Mouse (Mus musculus): ENCODE results near the gene Selenbp1. TPM values are rescaled to one million over a fixed set of nuclear protein-coding genes. Genes with fewer than 3 reads are reported as not detected.
"Not testable (repeated sequence)": the region's sequence is repeated elsewhere in the genome, so short reads cannot be mapped to it uniquely, and the experiment has no call there.

Selenbp1 gene
- 216 and 237 TPM in 2 replicates for polyA plus RNA-seq (2015; fragmentation: Nextera tagmentation; extraction: Ambion mirVana)

GRCm38 (mm10) chr3:94932809-94933564 is at the start of gene Selenbp1:
Selenbp1 (plus strand) TSS chr3:94933056.
- 1% methylated on average over 16 of the region's 16 CpGs for WGBS
- Histone ChIP-seq H3K4me1 (peaks cover 22% of the 10 kb centered on the region), H3K9me3 (no peaks in the 10 kb centered on the region), H3K9ac (peak within 1 kb of the TSS; percentile 33), H3K4me3 (peak within 1 kb of the TSS; percentile 47), H3K36me3 (no peaks in the 10 kb centered on the region), H3K27me3 (no peaks in the 10 kb centered on the region), H3K27ac (peak within 1 kb of the TSS; percentile 99), H3K4me2 (peak within 1 kb of the TSS; percentile 67)
- peak; percentile 85 for ATAC-seq (ENCODE audit: borderline replicate concordance, extremely low read depth, low FRiP score, low TSS enrichment)

GRCm38 (mm10) chr3:94886316-94887224 is 46.3 kb upstream of the Selenbp1 start, which contains the start of gene Psmb4:
Psmb4 (minus strand) TSS chr3:94886961.
- peaks cover 31% of the 10 kb centered on the region for H3K36me3 ChIP-seq
- peaks cover 15% of the 10 kb centered on the region for H3K4me1 ChIP-seq
- peak; percentile 89 for ATAC-seq (ENCODE audit: borderline replicate concordance, extremely low read depth, low FRiP score, low TSS enrichment)
- H3K27ac ChIP-seq, result peak within 1 kb of the TSS; percentile 55
- no peaks in the 10 kb centered on the region for H3K9me3 ChIP-seq
- peak within 1 kb of the TSS; percentile 81 for H3K4me3 ChIP-seq
- H3K9ac ChIP-seq, result peak within 1 kb of the TSS; percentile 80
- WGBS, result under 1% methylated on average over 61 of the region's 61 CpGs
- H3K4me2 ChIP-seq, result peak within 1 kb of the TSS; percentile 72
- no peaks in the 10 kb centered on the region for H3K27me3 ChIP-seq

GRCm38 (mm10) chr3:94888595-94888994 is 44.3 kb upstream of the Selenbp1 start:
- Histone ChIP-seq H3K27me3 (no peaks in the 10 kb centered on the region), H3K9me3 (no peaks in the 10 kb centered on the region), H3K27ac (no peak overlapping the region), H3K9ac (no peak overlapping the region), H3K4me2 (no peak overlapping the region), H3K36me3 (peaks cover 14% of the 10 kb centered on the region), H3K4me1 (peaks cover 15% of the 10 kb centered on the region), H3K4me3 (no peak overlapping the region)
- no peak for ATAC-seq (ENCODE audit: borderline replicate concordance, extremely low read depth, low FRiP score, low TSS enrichment)

- H3K4me2 ChIP-seq, result no peak overlapping the region
- H3K27ac ChIP-seq, result no peak overlapping the region
- 65% methylated on average over 3 of the region's 3 CpGs for WGBS
- no peaks in the 10 kb centered on the region for H3K27me3 ChIP-seq
- H3K36me3 ChIP-seq, result no peaks in the 10 kb centered on the region
- H3K9ac ChIP-seq, result no peak overlapping the region
- ATAC-seq (ENCODE audit: borderline replicate concordance, extremely low read depth, low FRiP score, low TSS enrichment), result no peak
- no peaks in the 10 kb centered on the region for H3K9me3 ChIP-seq
- no peak overlapping the region for H3K4me3 ChIP-seq
- H3K4me1 ChIP-seq, result no peaks in the 10 kb centered on the region
These were observed 38.8 kb upstream of the Selenbp1 start for GRCm38 (mm10) chr3:94894076-94894475.

GRCm38 (mm10) chr3:94902747-94903146 is 30.1 kb upstream of the Selenbp1 start:
- H3K4me1 ChIP-seq, result 0 out of 2 replicates have a peak, but pooled peaks cover 4% of the 10 kb centered on the region
- no peak overlapping the region for H3K9ac ChIP-seq
- no peaks in the 10 kb centered on the region for H3K27me3 ChIP-seq
- H3K4me3 ChIP-seq, result no peak overlapping the region
- ATAC-seq (ENCODE audit: borderline replicate concordance, extremely low read depth, low FRiP score, low TSS enrichment), result no peak
- H3K36me3 ChIP-seq, result no peaks in the 10 kb centered on the region
- H3K27ac ChIP-seq, result no peak overlapping the region
- 16% methylated on average over 7 of the region's 7 CpGs for WGBS
- no peak overlapping the region for H3K4me2 ChIP-seq
- H3K9me3 ChIP-seq, result no peaks in the 10 kb centered on the region

GRCm38 (mm10) chr3:94904759-94905158 is 28.1 kb upstream of the Selenbp1 start:
- not testable (repeated sequence) for H3K4me2 ChIP-seq; H3K27me3 ChIP-seq; H3K36me3 ChIP-seq; H3K4me1 ChIP-seq; H3K27ac ChIP-seq; ATAC-seq (ENCODE audit: borderline replicate concordance, extremely low read depth, low FRiP score, low TSS enrichment); H3K4me3 ChIP-seq; H3K9ac ChIP-seq; H3K9me3 ChIP-seq
- WGBS, result 45% methylated on average over 3 of the region's 3 CpGs

GRCm38 (mm10) chr3:94906482-94906881 is 26.4 kb upstream of the Selenbp1 start:
- no peak for ATAC-seq (ENCODE audit: borderline replicate concordance, extremely low read depth, low FRiP score, low TSS enrichment)
- Histone ChIP-seq H3K4me2 (no peak overlapping the region), H3K36me3 (no peaks in the 10 kb centered on the region), H3K9me3 (no peaks in the 10 kb centered on the region), H3K4me3 (no peak overlapping the region), H3K4me1 (0 out of 2 replicates have a peak, but pooled peaks cover 4% of the 10 kb centered on the region), H3K27me3 (no peaks in the 10 kb centered on the region), H3K27ac (no peak overlapping the region), H3K9ac (no peak overlapping the region)
- WGBS, result 59% methylated on average over 1 of the region's 1 CpGs

GRCm38 (mm10) chr3:94911050-94911693 is 21.7 kb upstream of the Selenbp1 start:
- no peaks in the 10 kb centered on the region for H3K9me3 ChIP-seq
- ATAC-seq (ENCODE audit: borderline replicate concordance, extremely low read depth, low FRiP score, low TSS enrichment), result peak; percentile 23; the same call in 1 of the 2 replicates
- H3K27ac ChIP-seq, result peak overlapping the region; percentile 68
- no peaks in the 10 kb centered on the region for H3K27me3 ChIP-seq
- H3K4me1 ChIP-seq, result no peaks in the 10 kb centered on the region
- H3K36me3 ChIP-seq, result no peaks in the 10 kb centered on the region
- 51% methylated on average over 2 of the region's 2 CpGs for WGBS
- H3K9ac ChIP-seq, result no peak overlapping the region
- no peak overlapping the region for H3K4me3 ChIP-seq
- no peak overlapping the region for H3K4me2 ChIP-seq

- Histone ChIP-seq H3K4me1 (peaks cover 9% of the 10 kb centered on the region), H3K9ac (no peak overlapping the region), H3K27ac (no peak overlapping the region), H3K27me3 (no peaks in the 10 kb centered on the region), H3K9me3 (no peaks in the 10 kb centered on the region), H3K4me3 (no peak overlapping the region), H3K36me3 (no peaks in the 10 kb centered on the region), H3K4me2 (no peak overlapping the region)
- WGBS, result 48% methylated on average over 5 of the region's 5 CpGs
- ATAC-seq (ENCODE audit: borderline replicate concordance, extremely low read depth, low FRiP score, low TSS enrichment), result no peak
These were observed 19.1 kb upstream of the Selenbp1 start for GRCm38 (mm10) chr3:94913801-94914200.

- Histone ChIP-seq H3K27ac (peak overlapping the region; percentile 66), H3K4me2 (no peak overlapping the region), H3K4me3 (no peak overlapping the region), H3K27me3 (no peaks in the 10 kb centered on the region), H3K4me1 (peaks cover 9% of the 10 kb centered on the region), H3K36me3 (no peaks in the 10 kb centered on the region), H3K9ac (no peak overlapping the region), H3K9me3 (no peaks in the 10 kb centered on the region)
- ATAC-seq (ENCODE audit: borderline replicate concordance, extremely low read depth, low FRiP score, low TSS enrichment), result no peak
- WGBS, result 62% methylated on average over 7 of the region's 7 CpGs
These were observed 16.7 kb upstream of the Selenbp1 start for GRCm38 (mm10) chr3:94915903-94916741.

GRCm38 (mm10) chr3:94917816-94918361 is 15.0 kb upstream of the Selenbp1 start:
- H3K27ac ChIP-seq, result peak overlapping the region; percentile 79
- no peaks in the 10 kb centered on the region for H3K36me3 ChIP-seq
- H3K4me1 ChIP-seq, result peaks cover 9% of the 10 kb centered on the region
- no peak overlapping the region for H3K4me3 ChIP-seq
- ATAC-seq (ENCODE audit: borderline replicate concordance, extremely low read depth, low FRiP score, low TSS enrichment), result peak; percentile 71
- H3K27me3 ChIP-seq, result no peaks in the 10 kb centered on the region
- WGBS, result 53% methylated on average over 14 of the region's 14 CpGs
- no peaks in the 10 kb centered on the region for H3K9me3 ChIP-seq
- H3K4me2 ChIP-seq, result peak overlapping the region; percentile 22; the same call in 1 of the 2 replicates
- H3K9ac ChIP-seq, result no peak overlapping the region
